Mouse (Mus musculus) liver, embryonic 14.5 days (tissue): Measurements from ENCODE around the gene Stat4.

ENCODE experiments used
- CTCF ChIP-seq: IDR thresholded peaks from 2 replicates; pipeline ENCODE4 v1.5.1; 2016; ENCODE audit warnings: antibody characterized with exemption, low read depth, control low read depth
- EP300 ChIP-seq: IDR thresholded peaks from 2 replicates; pipeline ENCODE4 v1.6.1; 2016; ENCODE audit warnings: antibody characterized with exemption, low read depth

DNA sequence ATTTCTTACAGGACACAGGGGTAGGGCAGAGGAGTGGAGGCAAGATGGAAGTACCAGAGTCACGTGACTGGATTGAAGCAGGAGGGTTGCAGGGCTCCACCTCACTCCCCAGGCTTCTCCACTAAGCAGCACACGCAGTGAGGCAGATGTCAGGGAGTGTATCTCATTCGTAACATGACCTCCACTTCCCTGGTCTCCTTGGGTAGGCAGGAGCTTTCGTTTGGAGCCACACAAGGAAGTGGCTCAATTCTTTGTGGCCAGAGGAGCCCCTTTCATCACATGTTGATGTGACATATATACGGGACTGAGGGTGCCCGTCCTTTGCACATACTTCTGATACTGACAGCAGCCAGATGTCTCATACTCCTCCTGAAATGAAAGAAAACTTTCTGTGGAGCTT, 142.8 kb downstream of the Stat4 start:
- TF ChIP-seq EP300 = no peak
- no peak for TF ChIP-seq CTCF
